Mouse (Mus musculus): Measurements from ENCODE around the gene Nbl1.

DNA sequence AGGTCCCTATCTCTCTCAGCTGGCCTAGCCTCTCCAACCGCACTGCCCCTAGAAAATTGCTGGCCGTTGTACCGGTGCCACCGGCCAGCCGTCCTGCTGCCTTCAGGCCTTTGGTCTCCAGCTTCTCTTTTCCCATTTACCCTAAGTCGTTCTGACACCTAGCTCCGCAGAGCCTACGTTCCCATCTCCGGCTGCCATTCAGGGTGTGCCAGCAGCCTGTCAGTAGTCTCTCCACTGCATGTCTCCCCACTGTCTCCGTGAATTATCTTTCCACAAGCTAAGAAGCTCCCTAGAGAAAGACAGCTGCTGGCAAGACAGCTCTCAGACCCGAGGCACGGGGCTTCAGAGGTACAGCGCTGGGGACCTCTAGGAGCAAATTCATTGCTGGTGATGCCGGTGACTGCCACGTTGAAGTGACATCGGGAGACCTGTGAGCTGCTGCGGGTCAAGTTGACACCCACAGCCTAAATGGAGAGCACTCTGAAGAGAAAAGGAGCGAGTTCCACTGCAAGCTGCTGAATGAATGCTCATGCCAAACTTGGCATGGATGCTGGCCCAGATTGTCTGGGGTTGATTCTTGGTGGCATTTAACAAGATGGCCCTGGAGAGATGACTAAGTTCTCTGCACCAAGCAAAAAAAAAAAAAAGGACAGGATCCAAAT is 11.4 kb downstream of the Nbl1 start:
- TF ChIP-seq CTCF (IDR thresholded peaks at IDR 0.05) (no peak), EP300 (IDR thresholded peaks at IDR 0.05) (no peak)
